Mouse (Mus musculus) spleen, adult 2 months (tissue): ENCODE results near the gene Sirt4.

Source experiments
- CTCF ChIP-seq: fragments of 200-500 bp; IDR thresholded peaks from 2 replicates; pipeline ENCODE4 v1.5.1; 2011; ENCODE audit warnings: mild to moderate bottlenecking, inconsistent platforms; ENCODE audit not compliant: insufficient read depth, insufficient read length, insufficient replicate concordance; ENCODE audit errors: extremely low read depth
- POLR2A ChIP-seq: fragments of 200-500 bp; IDR thresholded peaks from 2 replicates; pipeline ENCODE4 v1.6.1; 2011; ENCODE audit warnings: low read depth, low read length, inconsistent platforms

DNA sequence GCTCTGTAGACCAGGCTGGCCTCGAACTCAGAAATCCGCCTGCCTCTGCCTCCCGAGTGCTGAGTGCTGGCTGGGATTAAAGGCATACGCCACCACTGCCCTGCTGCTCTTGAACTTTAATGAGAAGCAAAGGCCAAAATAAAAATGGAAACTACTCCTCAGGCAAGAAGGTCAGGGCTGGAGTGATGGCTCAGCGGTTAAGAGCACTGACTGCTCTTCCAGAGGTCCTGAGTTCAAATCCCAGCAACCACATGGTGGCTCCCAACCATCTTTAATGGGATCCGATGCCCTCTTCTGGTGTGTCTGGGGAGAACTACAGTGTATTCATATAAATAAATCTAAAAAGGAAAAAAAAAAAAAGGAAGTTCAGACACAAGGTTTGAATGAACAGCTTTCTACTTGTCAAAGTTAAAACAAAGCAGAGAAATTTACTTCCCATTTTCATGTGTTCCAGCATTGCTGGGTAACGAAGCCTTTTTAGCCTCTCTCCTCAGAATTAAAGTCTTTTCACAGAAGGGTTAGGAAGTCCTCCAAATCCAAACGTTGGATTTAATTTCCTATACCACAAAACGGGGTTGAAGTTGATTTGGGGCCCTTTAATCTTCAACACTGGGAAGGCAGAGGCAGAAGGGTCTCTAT lies 3.5 kb upstream of the Sirt4 start:
- no peak for TF ChIP-seq CTCF
- TF ChIP-seq POLR2A: no peak
